Mouse (Mus musculus) macrophage (primary cell): ENCODE data around the gene Slc22a12. TPM values are rescaled to one million over a fixed set of nuclear protein-coding genes. Genes with fewer than 3 reads are reported as not detected.

Experiments used
- H3K27ac ChIP-seq: fragments of 350-480 bp; formaldehyde crosslinking; 2 replicates; pipeline ENCODE4 v1.9.0; 2021
- H3K36me3 ChIP-seq: fragments of 350-480 bp; formaldehyde crosslinking; 2 replicates; pipeline ENCODE4 v1.9.0; 2021; ENCODE audit errors: inconsistent target
- H3K4me3 ChIP-seq: fragments of 350-480 bp; formaldehyde crosslinking; 2 replicates; pipeline ENCODE4 v1.9.0; 2021; ENCODE audit errors: inconsistent target
- H3K79me2 ChIP-seq: fragments of 350-480 bp; formaldehyde crosslinking; 2 replicates; pipeline ENCODE4 v1.9.0; 2021; ENCODE audit errors: inconsistent target
- WGBS: methylation state at CpG from one replicate; pipeline ENCODE4 v1.1.7; 2026; ENCODE audit warnings: inconsistent platforms; ENCODE audit not compliant: missing documents; 5-methylcytosine and 5-hydroxymethylcytosine counted together
- polyA plus RNA-seq: library from polyadenylated mRNA; stranded (reverse); fragments of 250-400 nt; gene quantifications from 3 replicates; pipeline ENCODE4 v1.2.4, GENCODE M21; 2018; ENCODE audit warnings: inconsistent platforms
- total RNA-seq, 78 experiments: library from RNA; depleted of rRNA; stranded (reverse); fragments of 250-400 nt; gene quantifications; 1 replicate in 9 of 78; 2 replicates in 24 of 78; 3 replicates in 43 of 78; 4 replicates in 2 of 78; pipeline ENCODE4 v1.2.4; 2018; ENCODE audit warnings: inconsistent platforms in 56 of 78

Slc22a12 gene
- not detected for total RNA-seq (2018; cell fraction: chromatin; rRNA removed)
- not detected for total RNA-seq (2018; cell fraction: cytosol; rRNA removed)
- total RNA-seq (2018; cell fraction: nucleus; rRNA removed): not detected
- polyA plus RNA-seq: not detected in 3 replicates

GRCm38 (mm10) chr19:6542367-6543034 is at the start of gene Slc22a12:
Slc22a12 (minus strand) TSS chr19:6543032.
- no peaks in the 10 kb centered on the region for H3K79me2 ChIP-seq
- no peak within 1 kb of the TSS for H3K4me3 ChIP-seq
- 93% methylated on average over 16 of the region's 16 CpGs for WGBS
- no peaks in the 10 kb centered on the region for H3K36me3 ChIP-seq
- H3K27ac ChIP-seq: no peak within 1 kb of the TSS

GRCm38 (mm10) chr19:6572001-6572400 is 29.2 kb upstream of the Slc22a12 start:
- H3K36me3 ChIP-seq: no peaks in the 10 kb centered on the region
- 69% methylated on average over 4 of the region's 4 CpGs for WGBS
- no peak overlapping the region for H3K27ac ChIP-seq
- H3K79me2 ChIP-seq: no peaks in the 10 kb centered on the region
- H3K4me3 ChIP-seq: no peak overlapping the region

DNA sequence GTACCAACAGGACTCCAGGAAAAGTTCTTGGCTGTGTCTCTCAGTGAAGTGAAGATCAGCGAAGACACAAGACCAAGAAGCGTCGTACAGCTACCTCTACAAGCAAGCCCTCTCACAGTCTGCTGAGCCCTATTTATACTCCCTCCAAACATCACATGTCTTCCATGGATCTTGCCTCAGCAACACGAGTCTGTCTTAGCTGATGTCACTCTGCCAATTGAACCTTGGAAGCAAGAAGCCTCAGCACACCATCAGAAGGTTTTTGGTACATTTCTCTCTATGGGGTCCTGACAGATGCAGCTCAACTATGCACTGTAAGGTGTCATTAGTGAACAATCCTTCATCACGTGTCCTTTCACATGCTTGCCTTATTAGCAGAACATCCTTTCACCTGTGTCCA is 28.6 kb upstream of the Slc22a12 start:
- 83% methylated on average over 5 of the region's 5 CpGs for WGBS
- Histone ChIP-seq H3K36me3 (no peaks in the 10 kb centered on the region), H3K79me2 (no peaks in the 10 kb centered on the region), H3K4me3 (no peak overlapping the region), H3K27ac (no peak overlapping the region)

DNA sequence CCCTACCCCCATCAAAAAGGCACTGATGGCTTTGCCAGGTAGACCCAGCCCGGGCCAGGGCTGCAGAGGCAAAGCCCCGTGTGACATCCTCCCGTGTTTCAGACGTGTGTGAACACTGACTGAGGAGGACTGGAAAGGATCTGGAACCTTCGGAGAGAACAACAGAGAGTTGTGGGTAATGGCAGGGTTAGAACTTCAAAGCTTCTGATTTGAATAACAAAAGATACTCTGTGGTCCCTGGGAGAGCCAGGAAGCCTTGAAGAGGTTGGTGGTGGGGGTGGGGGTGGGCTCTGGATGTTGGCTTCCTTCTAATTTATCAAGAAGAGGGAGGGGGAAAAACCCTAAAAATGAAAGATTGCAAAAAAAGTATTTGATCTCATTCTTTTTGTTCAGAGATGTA is 26.7 kb upstream of the Slc22a12 start:
- WGBS: 86% methylated on average over 5 of the region's 5 CpGs

GRCm38 (mm10) chr19:6569021-6569420 is 26.2 kb upstream of the Slc22a12 start:
- H3K36me3 ChIP-seq: no peaks in the 10 kb centered on the region
- no peaks in the 10 kb centered on the region for H3K79me2 ChIP-seq
- WGBS: 90% methylated on average over 5 of the region's 5 CpGs
- no peak overlapping the region for H3K4me3 ChIP-seq
- H3K27ac ChIP-seq: no peak overlapping the region

More for the DNA sequence above, 26.7 kb upstream of the Slc22a12 start:
- Histone ChIP-seq H3K79me2 (no peaks in the 10 kb centered on the region), H3K27ac (no peak overlapping the region), H3K36me3 (no peaks in the 10 kb centered on the region), H3K4me3 (no peak overlapping the region)

DNA sequence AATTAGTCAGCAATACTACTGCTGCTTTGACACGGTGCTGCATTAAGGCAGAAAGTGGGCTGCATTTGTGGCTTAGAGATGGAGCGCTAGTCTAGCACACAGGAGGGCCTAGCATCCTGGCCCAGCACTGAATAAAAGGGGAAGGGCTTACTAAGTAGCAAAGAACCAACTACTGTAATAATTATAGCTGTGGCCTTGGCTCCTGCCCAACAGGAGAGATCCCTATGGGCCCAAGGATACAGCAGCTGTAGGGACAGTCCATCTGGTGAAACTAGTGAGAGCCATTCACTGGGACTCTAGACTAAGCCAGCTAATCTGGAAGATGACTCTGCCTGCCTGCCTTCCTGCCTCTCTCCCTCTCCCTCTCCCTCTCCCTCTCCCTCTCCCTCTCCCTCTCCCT is 23.6 kb upstream of the Slc22a12 start:
- H3K36me3 ChIP-seq: no peaks in the 10 kb centered on the region
- 81% methylated on average over 2 of the region's 2 CpGs for WGBS
- no peak overlapping the region for H3K4me3 ChIP-seq
- no peaks in the 10 kb centered on the region for H3K79me2 ChIP-seq
- no peak overlapping the region for H3K27ac ChIP-seq

DNA sequence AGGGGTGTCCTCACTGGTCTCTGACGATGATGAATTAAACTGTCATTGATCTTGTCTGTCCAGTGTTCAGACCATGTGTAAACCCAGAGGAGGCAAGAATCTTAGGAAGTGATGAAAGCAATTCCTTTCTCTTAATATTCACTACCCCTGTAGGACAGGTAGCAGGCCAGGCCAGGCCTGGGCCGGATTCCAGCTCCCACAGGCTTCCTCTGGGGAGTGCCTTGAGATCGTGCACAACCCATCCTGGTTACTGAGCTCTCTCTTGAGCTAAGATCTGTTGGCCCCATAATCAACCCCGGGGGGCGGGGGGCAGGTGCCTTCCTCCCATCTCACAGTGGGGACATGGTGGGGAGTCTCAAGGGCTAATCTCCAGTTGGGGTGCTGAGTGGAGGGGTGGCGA is 22.3 kb upstream of the Slc22a12 start:
- Histone ChIP-seq H3K27ac (no peak overlapping the region), H3K79me2 (no peaks in the 10 kb centered on the region), H3K36me3 (no peaks in the 10 kb centered on the region), H3K4me3 (no peak overlapping the region)
- 95% methylated on average over 6 of the region's 6 CpGs for WGBS

- no peaks in the 10 kb centered on the region for H3K79me2 ChIP-seq
- WGBS: 99% methylated on average over 7 of the region's 7 CpGs
- no peaks in the 10 kb centered on the region for H3K36me3 ChIP-seq
- no peak overlapping the region for H3K4me3 ChIP-seq
- no peak overlapping the region for H3K27ac ChIP-seq
Observed at GRCm38 (mm10) chr19:6560246-6560815, 17.5 kb upstream of the Slc22a12 start.

DNA sequence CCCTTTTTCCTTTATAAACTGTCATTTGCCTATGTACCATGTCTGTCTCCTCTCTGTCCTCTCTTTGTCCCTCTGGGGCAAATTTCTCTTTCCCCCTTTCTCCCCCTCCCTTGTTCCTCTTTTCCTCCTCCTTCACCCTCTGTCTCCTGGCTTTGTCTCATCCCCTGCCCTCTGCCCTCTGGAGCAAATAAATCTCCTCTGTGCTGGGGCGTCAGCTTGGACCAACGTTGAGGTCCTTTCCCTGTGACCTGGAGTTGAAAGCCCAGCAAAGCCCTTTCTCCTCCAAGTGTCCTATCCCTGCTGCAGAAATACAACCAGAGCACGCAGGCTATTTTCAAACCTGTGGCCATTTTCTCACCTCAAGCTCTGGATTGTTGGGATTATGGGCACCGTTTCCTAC is 16.7 kb upstream of the Slc22a12 start:
- Histone ChIP-seq H3K79me2 (no peaks in the 10 kb centered on the region), H3K27ac (no peak overlapping the region), H3K36me3 (no peaks in the 10 kb centered on the region), H3K4me3 (no peak overlapping the region)
- WGBS: 84% methylated on average over 4 of the region's 4 CpGs

GRCm38 (mm10) chr19:6553819-6554582 is 11.2 kb upstream of the Slc22a12 start:
- Histone ChIP-seq H3K36me3 (no peaks in the 10 kb centered on the region), H3K27ac (no peak overlapping the region), H3K79me2 (no peaks in the 10 kb centered on the region), H3K4me3 (no peak overlapping the region)
- 42% methylated on average over 8 of the region's 8 CpGs for WGBS

- Histone ChIP-seq H3K36me3 (no peaks in the 10 kb centered on the region), H3K27ac (no peak overlapping the region), H3K4me3 (no peak overlapping the region), H3K79me2 (no peaks in the 10 kb centered on the region)
- 84% methylated on average over 5 of the region's 5 CpGs for WGBS
Observed at GRCm38 (mm10) chr19:6553174-6553573, 10.3 kb upstream of the Slc22a12 start.

DNA sequence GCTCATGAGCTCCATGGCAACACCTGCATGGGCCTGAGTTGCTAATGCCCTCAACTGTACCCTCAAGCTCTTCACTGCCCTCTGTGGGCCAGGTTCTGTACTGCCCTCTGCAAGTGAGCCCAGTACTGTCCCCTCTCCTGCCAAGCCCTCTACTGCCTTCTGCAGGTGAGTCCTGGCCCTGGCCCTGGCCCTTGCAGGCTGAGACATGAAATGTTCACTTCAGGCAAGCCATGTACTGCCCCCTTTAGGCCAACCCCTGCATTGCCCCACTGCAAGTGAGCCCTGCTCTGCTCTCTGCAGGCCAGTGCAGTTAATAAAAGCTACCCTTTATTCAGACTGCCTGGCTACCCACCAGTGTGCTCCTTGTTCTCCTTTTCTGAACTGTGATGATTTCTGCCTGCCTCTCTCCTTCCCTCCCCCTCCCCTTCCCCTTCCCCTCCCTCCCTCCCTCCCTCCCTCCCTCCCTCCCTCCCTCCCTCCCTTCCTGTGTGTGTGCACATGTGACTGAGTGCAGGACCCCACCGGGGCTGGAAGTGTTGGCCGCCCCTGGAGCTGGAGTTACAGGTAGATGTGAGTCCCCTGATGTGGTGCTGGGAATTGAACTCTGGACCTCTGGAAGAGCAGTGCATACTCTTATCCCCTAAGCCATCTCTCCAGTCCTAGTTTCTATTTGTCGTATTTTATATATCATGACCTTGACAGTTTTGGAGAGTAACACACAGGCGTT is 9.6 kb upstream of the Slc22a12 start:
- Histone ChIP-seq H3K36me3 (no peaks in the 10 kb centered on the region), H3K79me2 (no peaks in the 10 kb centered on the region), H3K4me3 (no peak overlapping the region), H3K27ac (no peak overlapping the region)
- WGBS: 94% methylated on average over 4 of the region's 4 CpGs

DNA sequence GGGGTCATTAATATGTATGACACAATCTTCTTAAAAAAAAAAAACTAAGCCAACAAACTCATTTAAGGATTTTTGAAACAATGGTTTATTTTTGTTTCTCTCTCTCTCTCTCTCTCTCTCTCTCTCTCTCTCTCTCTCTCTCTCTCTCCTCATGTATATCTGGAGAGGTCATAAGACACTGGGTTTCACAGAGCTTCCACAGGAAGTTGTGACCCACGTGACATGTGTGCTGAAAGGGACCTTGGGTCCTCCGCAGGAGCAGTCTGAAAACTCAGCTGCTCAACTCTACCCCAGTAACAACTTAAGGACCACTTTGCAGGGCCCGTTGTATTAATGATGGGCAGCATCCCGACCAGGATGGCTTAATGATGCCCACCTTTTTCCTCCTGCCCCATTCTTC is 8.4 kb upstream of the Slc22a12 start:
- H3K36me3 ChIP-seq: no peaks in the 10 kb centered on the region
- no peak overlapping the region for H3K4me3 ChIP-seq
- H3K79me2 ChIP-seq: no peaks in the 10 kb centered on the region
- H3K27ac ChIP-seq: no peak overlapping the region
- 58% methylated on average over 4 of the region's 4 CpGs for WGBS

GRCm38 (mm10) chr19:6549566-6549965 is 6.7 kb upstream of the Slc22a12 start:
- Histone ChIP-seq H3K27ac (no peak overlapping the region), H3K36me3 (no peaks in the 10 kb centered on the region), H3K4me3 (no peak overlapping the region), H3K79me2 (no peaks in the 10 kb centered on the region)
- 91% methylated on average over 11 of the region's 11 CpGs for WGBS
